Mouse (Mus musculus): ENCODE measurements around the gene Spag9. TPM values are rescaled to one million over a fixed set of nuclear protein-coding genes. Genes with fewer than 3 reads are reported as not detected.

Gene Spag9
- polyA plus RNA-seq, 1 experiment from 2014 or later: 9.2 TPM

GRCm38 (mm10) chr11:94159066-94159880 lies 163.4 kb downstream of the Spag9 start:
- no peak overlapping the region for H3K4me2 ChIP-seq
- ATAC-seq (ENCODE audit: insufficient read depth): no peak
- H3K4me3 ChIP-seq (replicated peaks): no peak overlapping the region
- H3K27ac ChIP-seq (replicated peaks): no peak overlapping the region
- peaks cover 17% of the 10 kb centered on the region for H3K4me1 ChIP-seq (replicated peaks)
- no peaks in the 10 kb centered on the region for H3K9me3 ChIP-seq (replicated peaks)
- no peak overlapping the region for H3K9ac ChIP-seq
- 60% methylated on average over 14 of the region's 14 CpGs for WGBS (ENCODE audit: insufficient replicate concordance)
- no peaks in the 10 kb centered on the region for H3K36me3 ChIP-seq (replicated peaks)
- H3K27me3 ChIP-seq: peaks cover 30% of the 10 kb centered on the region; the same call in 1 of the 2 replicates

DNA sequence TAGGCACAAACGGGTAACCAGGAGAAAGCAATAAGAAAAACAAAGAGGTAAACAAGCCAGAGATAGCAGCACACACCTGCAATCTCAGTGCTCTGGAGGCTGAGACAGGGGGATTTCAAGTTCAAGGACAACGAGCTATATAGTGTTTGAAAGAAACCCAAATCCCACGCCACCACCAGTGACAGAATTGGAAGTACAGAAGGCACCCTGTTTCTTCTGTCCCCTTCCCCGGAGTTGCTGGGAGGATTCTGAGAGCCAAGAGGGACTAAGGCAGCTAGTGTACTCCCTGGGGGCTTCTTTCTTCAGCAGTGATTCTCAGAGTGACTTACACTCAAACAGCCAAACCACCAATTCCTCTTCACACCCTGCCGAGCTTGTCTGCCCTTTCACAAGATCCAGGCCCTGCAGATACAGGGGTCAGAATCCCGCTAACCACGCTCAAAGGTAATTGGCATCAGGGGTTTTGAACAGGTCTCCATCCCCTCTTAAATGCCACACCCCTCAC lies 164.1 kb downstream of the Spag9 start:
- H3K9me3 ChIP-seq (replicated peaks): no peaks in the 10 kb centered on the region
- peaks cover 30% of the 10 kb centered on the region; the same call in 1 of the 2 replicates for H3K27me3 ChIP-seq
- peaks cover 17% of the 10 kb centered on the region for H3K4me1 ChIP-seq (replicated peaks)
- H3K9ac ChIP-seq: no peak overlapping the region
- no peaks in the 10 kb centered on the region for H3K36me3 ChIP-seq (replicated peaks)
- 45% methylated on average over 7 of the region's 7 CpGs for WGBS (ENCODE audit: insufficient replicate concordance)
- no peak overlapping the region for H3K4me2 ChIP-seq
- H3K27ac ChIP-seq (replicated peaks): no peak overlapping the region
- ATAC-seq (ENCODE audit: insufficient read depth): no peak
- no peak overlapping the region for H3K4me3 ChIP-seq (replicated peaks)

DNA sequence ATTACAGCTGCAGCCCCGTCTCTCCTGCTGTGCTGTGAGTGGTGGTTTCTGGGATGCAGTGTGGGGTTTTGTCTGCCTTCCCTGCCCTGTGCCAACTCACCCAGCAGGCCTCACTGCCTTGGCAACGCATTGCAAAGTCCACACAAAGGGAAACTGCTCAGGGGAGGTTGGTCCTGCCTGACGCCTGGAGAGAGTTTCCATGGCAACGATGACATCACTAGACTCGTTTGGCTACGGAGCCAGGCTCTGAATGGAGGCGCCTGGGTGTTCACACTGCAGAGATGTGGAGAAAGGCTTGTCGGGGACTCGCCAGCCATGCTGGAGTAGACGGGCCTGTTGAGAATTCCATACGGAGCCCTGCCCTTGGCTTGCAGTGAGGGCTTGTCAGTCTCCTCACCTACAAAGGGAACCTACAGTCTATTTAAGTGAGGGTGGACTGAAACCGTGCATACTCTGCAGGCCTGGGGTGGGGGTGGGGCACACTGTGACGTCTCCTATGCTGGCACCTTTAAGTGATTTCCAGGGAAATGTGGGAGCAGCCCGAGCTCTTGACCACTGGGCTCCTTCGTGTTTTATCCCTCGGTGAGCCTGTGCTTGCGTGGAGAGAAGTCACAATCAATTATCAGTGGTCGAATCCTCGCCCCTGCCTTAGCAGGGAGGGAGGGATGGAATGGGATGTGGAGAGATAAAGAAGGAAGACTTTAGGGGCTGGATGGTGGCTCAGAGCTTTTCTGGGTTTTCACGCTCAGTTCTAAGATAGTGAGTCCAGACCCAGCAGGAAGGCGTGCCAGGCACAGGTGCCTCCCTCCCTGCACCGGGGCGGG lies 164.8 kb downstream of the Spag9 start:
- Histone ChIP-seq H3K9ac (no peak overlapping the region), H3K27ac (replicated peaks) (no peak overlapping the region), H3K36me3 (replicated peaks) (no peaks in the 10 kb centered on the region), H3K4me3 (replicated peaks) (no peak overlapping the region), H3K4me2 (peak overlapping the region; percentile 39), H3K9me3 (replicated peaks) (no peaks in the 10 kb centered on the region), H3K4me1 (replicated peaks) (peaks cover 17% of the 10 kb centered on the region), H3K27me3 (peaks cover 30% of the 10 kb centered on the region; the same call in 1 of the 2 replicates)
- peak; percentile 29 for ATAC-seq (ENCODE audit: insufficient read depth)
- WGBS (ENCODE audit: insufficient replicate concordance): 13% methylated on average over 23 of the region's 23 CpGs

- 21% methylated on average over 9 of the region's 9 CpGs for WGBS (ENCODE audit: insufficient replicate concordance)
- peak overlapping the region; percentile 39 for H3K4me2 ChIP-seq
- no peaks in the 10 kb centered on the region for H3K9me3 ChIP-seq (replicated peaks)
- peaks cover 17% of the 10 kb centered on the region for H3K4me1 ChIP-seq (replicated peaks)
- H3K27me3 ChIP-seq: peaks cover 30% of the 10 kb centered on the region; the same call in 1 of the 2 replicates
- no peak overlapping the region for H3K4me3 ChIP-seq (replicated peaks)
- no peak overlapping the region for H3K9ac ChIP-seq
- ATAC-seq (ENCODE audit: insufficient read depth): peak; percentile 34; the same call in 1 of the 2 replicates
- H3K27ac ChIP-seq (replicated peaks): 0 out of 2 replicates have a peak overlapping the region, but pooled peaks have one; percentile 26
- H3K36me3 ChIP-seq (replicated peaks): no peaks in the 10 kb centered on the region
Observed at GRCm38 (mm10) chr11:94161267-94161646, 165.4 kb downstream of the Spag9 start.

DNA sequence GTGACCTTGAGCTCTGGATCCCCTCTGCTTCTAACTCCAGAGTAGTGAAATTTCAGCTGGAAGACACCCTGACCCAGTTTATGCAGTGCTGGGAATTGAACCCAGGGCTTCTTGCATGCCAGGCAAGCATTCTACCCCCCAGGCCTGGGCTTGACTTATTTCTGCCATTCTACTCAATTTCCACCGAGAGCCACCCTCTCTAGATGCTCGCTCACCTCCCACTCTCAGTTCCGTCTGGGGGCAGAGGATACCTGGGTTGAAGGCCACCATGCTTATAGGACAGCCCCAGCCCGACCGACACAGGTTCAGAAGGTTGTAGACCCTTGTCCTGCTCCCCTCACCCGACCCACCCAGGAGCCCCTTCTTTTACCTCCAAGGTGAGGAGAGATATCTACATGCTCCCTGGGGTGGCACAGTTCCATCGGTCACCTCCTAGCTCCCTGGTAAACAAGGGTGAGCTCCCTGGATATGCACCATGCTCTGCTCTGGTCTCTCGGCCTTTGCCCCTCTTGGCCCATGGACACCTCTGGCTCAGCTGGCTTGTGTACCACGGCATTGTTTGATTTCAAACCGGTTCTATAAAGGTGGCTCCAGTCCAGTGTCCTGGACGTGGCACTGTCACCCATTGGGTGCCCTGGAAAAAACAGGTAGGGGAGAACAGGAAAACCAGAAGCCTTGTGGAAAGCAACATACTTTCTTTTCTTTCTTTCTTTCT lies 166.1 kb downstream of the Spag9 start:
- WGBS (ENCODE audit: insufficient replicate concordance): 62% methylated on average over 11 of the region's 11 CpGs
- H3K4me3 ChIP-seq (replicated peaks): no peak overlapping the region
- no peak overlapping the region for H3K4me2 ChIP-seq
- peaks cover 17% of the 10 kb centered on the region for H3K4me1 ChIP-seq (replicated peaks)
- H3K27ac ChIP-seq (replicated peaks): 0 out of 2 replicates have a peak overlapping the region, but pooled peaks have one; percentile 26
- peak; percentile 19; the same call in 1 of the 2 replicates for ATAC-seq (ENCODE audit: insufficient read depth)
- no peaks in the 10 kb centered on the region for H3K9me3 ChIP-seq (replicated peaks)
- H3K36me3 ChIP-seq (replicated peaks): no peaks in the 10 kb centered on the region
- H3K9ac ChIP-seq: no peak overlapping the region
- peaks cover 30% of the 10 kb centered on the region; the same call in 1 of the 2 replicates for H3K27me3 ChIP-seq

- WGBS (ENCODE audit: insufficient replicate concordance): 70% methylated on average over 9 of the region's 9 CpGs
- no peak overlapping the region for H3K27ac ChIP-seq (replicated peaks)
Observed at GRCm38 (mm10) chr11:94163005-94163767, 167.3 kb downstream of the Spag9 start.

GRCm38 (mm10) chr11:94165745-94166144 lies 169.9 kb downstream of the Spag9 start:
- no peak overlapping the region for H3K27ac ChIP-seq (replicated peaks)
- H3K9ac ChIP-seq: no peak overlapping the region
- no peak overlapping the region for H3K4me2 ChIP-seq
- no peak overlapping the region for H3K4me3 ChIP-seq (replicated peaks)
- H3K36me3 ChIP-seq (replicated peaks): no peaks in the 10 kb centered on the region
- 71% methylated on average over 4 of the region's 4 CpGs for WGBS (ENCODE audit: insufficient replicate concordance)
- H3K4me1 ChIP-seq (replicated peaks): peaks cover 11% of the 10 kb centered on the region
- H3K9me3 ChIP-seq (replicated peaks): no peaks in the 10 kb centered on the region
- no peak for ATAC-seq (ENCODE audit: insufficient read depth)
- no peaks in the 10 kb centered on the region for H3K27me3 ChIP-seq

More at GRCm38 (mm10) chr11:94163005-94163767, 167.3 kb downstream of the Spag9 start:
- no peak for ATAC-seq (ENCODE audit: insufficient read depth)
- Histone ChIP-seq H3K4me3 (replicated peaks) (no peak overlapping the region), H3K27me3 (peaks cover 23% of the 10 kb centered on the region; the same call in 1 of the 2 replicates), H3K9ac (no peak overlapping the region), H3K36me3 (replicated peaks) (no peaks in the 10 kb centered on the region), H3K4me2 (no peak overlapping the region), H3K4me1 (replicated peaks) (peaks cover 17% of the 10 kb centered on the region), H3K9me3 (replicated peaks) (no peaks in the 10 kb centered on the region)

GRCm38 (mm10) chr11:94168238-94168637 lies 172.3 kb downstream of the Spag9 start:
- Histone ChIP-seq H3K27me3 (no peaks in the 10 kb centered on the region), H3K27ac (replicated peaks) (no peak overlapping the region), H3K4me3 (replicated peaks) (no peak overlapping the region), H3K4me1 (replicated peaks) (peaks cover 12% of the 10 kb centered on the region), H3K36me3 (replicated peaks) (no peaks in the 10 kb centered on the region), H3K4me2 (no peak overlapping the region), H3K9me3 (replicated peaks) (no peaks in the 10 kb centered on the region), H3K9ac (no peak overlapping the region)
- WGBS (ENCODE audit: insufficient replicate concordance): 60% methylated on average over 5 of the region's 5 CpGs
- no peak for ATAC-seq (ENCODE audit: insufficient read depth)

GRCm38 (mm10) chr11:94169596-94169995 lies 173.7 kb downstream of the Spag9 start:
- no peak overlapping the region for H3K27ac ChIP-seq (replicated peaks)
- no peaks in the 10 kb centered on the region for H3K36me3 ChIP-seq (replicated peaks)
- 43% methylated on average over 5 of the region's 5 CpGs for WGBS (ENCODE audit: insufficient replicate concordance)

DNA sequence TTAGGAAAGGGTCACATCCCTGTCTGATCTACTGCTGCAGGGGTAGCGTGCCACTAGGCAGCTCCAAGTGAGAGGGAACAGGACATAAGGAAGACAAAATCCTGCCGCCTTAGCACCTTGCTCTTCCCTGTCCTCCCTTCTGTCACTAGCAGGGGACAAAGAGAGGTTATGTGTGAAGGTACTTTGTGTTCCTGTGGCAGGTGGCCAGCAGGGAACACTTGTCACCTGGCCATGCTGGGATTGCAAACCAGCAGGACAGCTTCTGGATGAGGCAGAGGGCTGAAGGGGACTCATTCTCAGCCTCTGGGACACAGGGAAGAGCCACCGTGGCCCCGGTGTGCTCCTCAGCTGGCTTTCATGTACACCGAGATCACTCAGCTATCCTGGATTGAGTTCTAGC lies 175.8 kb downstream of the Spag9 start:
- H3K4me2 ChIP-seq: no peak overlapping the region
- no peak overlapping the region for H3K4me3 ChIP-seq (replicated peaks)
- no peaks in the 10 kb centered on the region for H3K9me3 ChIP-seq (replicated peaks)
- WGBS (ENCODE audit: insufficient replicate concordance): 69% methylated on average over 5 of the region's 5 CpGs
- no peak for ATAC-seq (ENCODE audit: insufficient read depth)
- H3K27me3 ChIP-seq: no peaks in the 10 kb centered on the region
- H3K4me1 ChIP-seq (replicated peaks): peaks cover 20% of the 10 kb centered on the region
- H3K27ac ChIP-seq (replicated peaks): no peak overlapping the region
- H3K36me3 ChIP-seq (replicated peaks): no peaks in the 10 kb centered on the region
- H3K9ac ChIP-seq: no peak overlapping the region

More at GRCm38 (mm10) chr11:94169596-94169995, 173.7 kb downstream of the Spag9 start:
- Histone ChIP-seq H3K4me1 (replicated peaks) (peaks cover 20% of the 10 kb centered on the region), H3K4me2 (no peak overlapping the region), H3K9ac (no peak overlapping the region), H3K4me3 (replicated peaks) (no peak overlapping the region), H3K27me3 (no peaks in the 10 kb centered on the region), H3K9me3 (replicated peaks) (no peaks in the 10 kb centered on the region)
- no peak for ATAC-seq (ENCODE audit: insufficient read depth)

Data from liver, embryonic 15.5 days (tissue).